Mouse (Mus musculus) midbrain, embryonic 15.5 days (tissue): ENCODE measurements at regions not wholly inside any gene's neighbourhood (a gene's known extent, or its start where the extent isn't known, plus 50 kb on each side); places are given as distances from the start of the nearest gene placed in this dataset.

ENCODE experiments used
- ATAC-seq: fragments of 200-750 bp; cut with Nextera tagmentation; replicated peaks from 2 replicates; pipeline ENCODE4 v1.8.0; 2017; ENCODE audit warnings: moderate TSS enrichment
- H3K27ac ChIP-seq: fragments of 300-500 bp; sonication (generic); 2 replicates; pipeline ENCODE4 v1.5.1; 2015; ENCODE audit warnings: mild to moderate bottlenecking, inconsistent platforms
- H3K27me3 ChIP-seq: fragments of 300-500 bp; sonication (generic); replicated peaks from 2 replicates; pipeline ENCODE4 v1.6.1; 2015; ENCODE audit warnings: inconsistent platforms
- H3K36me3 ChIP-seq: fragments of 300-500 bp; sonication (generic); replicated peaks from 2 replicates; pipeline ENCODE4 v1.6.1; 2015; ENCODE audit warnings: inconsistent platforms
- H3K4me1 ChIP-seq: fragments of 300-500 bp; sonication (generic); 2 replicates; pipeline ENCODE4 v1.6.1; 2015; ENCODE audit warnings: inconsistent platforms
- H3K4me2 ChIP-seq: fragments of 300-500 bp; sonication (generic); 2 replicates; pipeline ENCODE4 v1.6.1; 2015; ENCODE audit warnings: inconsistent platforms, mild to moderate bottlenecking, moderate library complexity
- H3K4me3 ChIP-seq: fragments of 300-500 bp; sonication (generic); 2 replicates; pipeline ENCODE4 v1.5.1; 2015; ENCODE audit warnings: mild to moderate bottlenecking, inconsistent platforms
- H3K9ac ChIP-seq: fragments of 300-500 bp; sonication (generic); 2 replicates; pipeline ENCODE4 v1.6.1; 2015; ENCODE audit warnings: mild to moderate bottlenecking, inconsistent platforms
- H3K9me3 ChIP-seq: fragments of 300-500 bp; sonication (generic); 2 replicates; pipeline ENCODE4 v1.6.1; 2016; ENCODE audit warnings: inconsistent platforms
- WGBS: fragments of 180-500 bp; shearing (Covaris S2); methylation state at CpG from one replicate; pipeline ENCODE4 v1.1.7; 2015; ENCODE audit warnings: mixed read lengths; 5-methylcytosine and 5-hydroxymethylcytosine counted together

DNA sequence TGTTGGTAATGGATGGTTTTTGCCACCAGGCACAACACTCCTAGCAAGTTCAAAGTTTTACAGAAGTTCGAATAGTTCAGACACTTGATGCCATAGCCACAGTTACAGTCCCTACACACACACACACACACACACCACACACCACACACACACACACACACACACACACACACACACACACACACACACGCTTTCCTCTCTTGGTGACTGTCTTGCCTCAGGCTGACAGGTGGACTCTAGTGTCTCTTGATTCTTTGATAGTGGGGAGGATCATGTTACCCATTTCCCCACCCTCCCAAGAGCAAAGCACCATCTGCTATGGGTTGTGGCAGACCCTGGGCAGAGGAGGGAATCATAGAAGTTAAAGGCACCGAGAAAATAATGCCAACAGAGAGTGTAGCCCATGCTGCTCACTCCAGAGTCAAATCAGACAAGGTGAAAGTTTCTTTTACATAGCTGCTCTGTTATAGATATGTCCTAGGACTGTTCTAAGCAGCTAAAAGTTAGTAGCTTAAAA lies 75.9 kb downstream of the Klhl25 start:
- Histone ChIP-seq H3K27ac (no peak overlapping the region), H3K36me3 (no peaks in the 10 kb centered on the region), H3K4me2 (no peak overlapping the region), H3K4me1 (no peaks in the 10 kb centered on the region), H3K27me3 (no peaks in the 10 kb centered on the region), H3K9ac (no peak overlapping the region), H3K4me3 (no peak overlapping the region), H3K9me3 (no peaks in the 10 kb centered on the region)
- WGBS: 75% methylated on average over 3 of the region's 3 CpGs
- no peak for ATAC-seq

DNA sequence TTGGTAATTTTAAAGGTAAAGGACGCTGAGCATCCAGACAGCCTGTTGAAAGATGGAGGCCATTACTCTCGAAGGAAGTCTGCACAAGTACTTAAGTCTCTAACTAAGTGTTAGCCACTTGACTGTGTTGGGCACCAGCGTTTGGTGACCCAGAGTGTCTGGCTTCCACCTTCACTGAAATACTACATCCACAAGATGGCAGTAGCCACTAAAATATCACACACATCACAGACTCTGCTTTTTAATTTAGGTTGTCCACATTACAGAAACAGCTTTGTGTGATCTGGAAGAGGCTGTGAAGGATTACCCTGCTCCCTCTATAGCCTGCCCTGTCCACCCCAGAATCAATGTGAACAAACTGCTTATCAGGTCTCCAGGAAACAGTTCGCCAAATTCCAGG lies 79.4 kb downstream of the Klhl25 start:
- Histone ChIP-seq H3K4me3 (no peak overlapping the region), H3K9ac (no peak overlapping the region), H3K9me3 (0 out of 2 replicates have a peak, but pooled peaks cover 7% of the 10 kb centered on the region), H3K4me1 (no peaks in the 10 kb centered on the region), H3K27me3 (no peaks in the 10 kb centered on the region), H3K36me3 (no peaks in the 10 kb centered on the region), H3K27ac (no peak overlapping the region), H3K4me2 (no peak overlapping the region)
- peak; percentile 87 for ATAC-seq
- 32% methylated on average over 4 of the region's 4 CpGs for WGBS

DNA sequence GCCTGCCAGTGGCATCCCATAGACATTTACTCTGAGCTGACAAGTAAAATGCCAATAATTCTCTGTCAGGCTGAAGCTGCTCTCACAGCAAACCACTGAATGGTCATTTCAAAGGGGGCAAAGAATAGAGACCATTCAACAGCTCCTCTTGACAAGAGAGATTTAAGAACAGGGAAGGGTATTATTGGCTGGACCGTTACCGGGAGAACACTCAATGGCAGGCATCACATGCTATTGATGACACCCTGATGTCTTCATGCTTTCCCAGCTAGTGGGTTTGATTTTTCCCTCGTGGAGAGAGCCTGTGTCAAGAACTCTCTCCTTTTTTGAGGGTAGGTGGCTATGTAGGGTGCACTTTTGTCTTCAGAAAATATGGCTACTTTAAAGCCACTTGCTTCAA lies 95.7 kb downstream of the Klhl25 start:
- H3K27ac ChIP-seq: no peak overlapping the region
- no peak overlapping the region for H3K4me2 ChIP-seq
- WGBS: 14% methylated on average over 3 of the region's 3 CpGs
- H3K4me3 ChIP-seq: no peak overlapping the region
- no peak for ATAC-seq
- no peak overlapping the region for H3K9ac ChIP-seq
- H3K9me3 ChIP-seq: no peaks in the 10 kb centered on the region
- H3K27me3 ChIP-seq: no peaks in the 10 kb centered on the region
- H3K4me1 ChIP-seq: no peaks in the 10 kb centered on the region
- no peaks in the 10 kb centered on the region for H3K36me3 ChIP-seq

DNA sequence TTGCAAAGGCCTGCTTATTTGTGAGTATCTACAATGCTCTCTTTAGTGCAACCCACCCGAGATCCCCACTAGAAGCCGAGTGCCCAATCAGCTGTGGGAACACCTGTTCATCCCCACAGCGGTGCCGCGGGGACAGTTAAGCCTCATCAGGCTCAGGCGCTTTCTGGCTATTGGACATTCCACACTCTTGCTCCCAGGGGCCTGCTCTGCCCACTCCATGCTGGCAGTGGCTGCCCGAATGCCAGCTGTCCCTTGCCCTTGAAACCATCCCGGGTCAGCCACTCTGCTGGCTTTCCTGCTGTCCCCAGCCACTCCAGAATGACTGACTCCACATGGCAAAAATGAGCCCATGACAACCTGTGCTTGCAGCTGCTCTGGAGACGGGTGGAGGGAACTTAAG lies 107.6 kb downstream of the Klhl25 start:
- Histone ChIP-seq H3K36me3 (no peaks in the 10 kb centered on the region), H3K27me3 (no peaks in the 10 kb centered on the region), H3K9ac (no peak overlapping the region), H3K4me1 (no peaks in the 10 kb centered on the region), H3K27ac (no peak overlapping the region), H3K9me3 (no peaks in the 10 kb centered on the region), H3K4me2 (no peak overlapping the region), H3K4me3 (no peak overlapping the region)
- WGBS: 60% methylated on average over 9 of the region's 9 CpGs
- ATAC-seq: no peak

DNA sequence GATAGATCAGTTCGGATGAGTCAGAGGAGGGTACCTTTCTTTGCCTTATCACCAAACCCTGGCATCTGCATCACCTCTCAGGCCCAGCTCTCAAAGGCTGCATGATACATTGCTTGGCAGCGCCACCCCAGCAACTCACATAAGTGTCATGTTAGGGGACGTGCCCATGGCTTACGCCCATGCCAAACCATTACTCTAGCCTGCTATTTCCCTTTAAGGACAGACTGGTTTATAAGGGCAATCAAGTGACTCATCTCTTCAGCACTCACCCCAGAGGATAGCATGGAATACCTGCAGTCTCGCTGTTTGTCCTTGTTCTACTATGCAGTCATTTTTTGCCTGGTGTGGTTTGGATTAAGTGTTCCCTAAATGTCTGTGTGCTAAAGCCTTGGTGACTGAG lies 109.3 kb downstream of the Klhl25 start:
- no peaks in the 10 kb centered on the region for H3K36me3 ChIP-seq
- H3K9ac ChIP-seq: no peak overlapping the region
- H3K27ac ChIP-seq: no peak overlapping the region
- H3K4me1 ChIP-seq: no peaks in the 10 kb centered on the region
- H3K27me3 ChIP-seq: no peaks in the 10 kb centered on the region
- ATAC-seq: no peak
- H3K9me3 ChIP-seq: no peaks in the 10 kb centered on the region
- H3K4me2 ChIP-seq: no peak overlapping the region
- H3K4me3 ChIP-seq: no peak overlapping the region
- WGBS: 93% methylated on average over 5 of the region's 5 CpGs

DNA sequence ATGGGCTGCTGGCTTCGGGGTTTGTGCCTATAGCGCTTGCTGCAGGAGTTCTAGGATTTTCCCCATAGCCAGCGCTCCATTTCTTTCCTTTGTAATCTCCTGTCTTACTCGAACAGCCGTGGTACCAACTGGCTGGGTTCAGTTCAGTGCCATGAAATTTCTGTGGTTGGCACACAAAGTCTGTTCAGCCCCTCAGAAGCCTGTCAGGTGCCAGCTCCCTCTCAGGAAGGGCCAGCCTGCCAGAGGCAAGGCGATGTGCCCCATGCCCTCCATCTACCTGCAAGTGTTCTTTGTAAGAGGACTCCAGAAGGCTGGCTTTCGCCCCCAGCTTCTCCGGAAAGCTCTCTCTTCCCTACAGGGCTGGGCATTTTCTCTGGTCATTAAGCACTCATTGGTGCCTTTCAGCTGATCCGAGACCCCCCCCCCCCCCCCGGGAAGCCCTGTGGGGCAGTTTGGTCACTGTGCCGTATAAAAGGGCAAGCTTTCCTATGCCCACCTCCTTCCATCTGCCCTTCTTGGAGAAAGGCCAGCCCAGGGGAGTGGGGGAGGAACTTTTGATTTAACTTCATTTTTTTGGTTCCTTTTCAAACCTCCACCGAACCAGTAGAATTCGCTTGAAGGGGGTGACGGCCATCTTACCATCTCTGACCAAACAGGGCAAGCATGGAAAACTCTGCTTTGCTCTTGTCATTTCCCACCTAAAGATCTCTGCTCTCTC lies 112.0 kb downstream of the Klhl25 start:
- Histone ChIP-seq H3K27ac (no peak overlapping the region), H3K4me2 (no peak overlapping the region), H3K4me1 (no peaks in the 10 kb centered on the region), H3K36me3 (no peaks in the 10 kb centered on the region), H3K27me3 (no peaks in the 10 kb centered on the region), H3K4me3 (no peak overlapping the region), H3K9ac (no peak overlapping the region), H3K9me3 (no peaks in the 10 kb centered on the region)
- WGBS: 87% methylated on average over 14 of the region's 14 CpGs
- ATAC-seq: no peak

DNA sequence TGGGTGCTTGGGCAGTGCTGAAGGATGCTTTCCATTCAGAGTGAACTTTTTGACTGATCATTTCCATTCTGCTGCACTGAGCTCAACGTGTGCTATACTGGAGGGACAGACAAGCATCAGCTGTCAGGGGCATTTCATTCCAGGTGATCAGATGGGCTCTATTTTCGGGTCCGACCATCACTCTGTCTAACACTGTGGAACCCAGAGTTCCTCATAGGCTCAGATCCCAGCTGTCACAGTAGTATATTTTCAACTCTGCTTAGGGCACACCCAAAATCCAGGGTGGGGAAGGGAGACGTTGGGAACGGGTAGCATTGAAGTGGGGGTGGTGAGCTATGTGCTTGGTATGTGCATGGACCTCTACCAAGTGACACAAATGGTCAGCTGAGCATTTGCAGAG lies 120.1 kb downstream of the Klhl25 start:
- Histone ChIP-seq H3K27me3 (no peaks in the 10 kb centered on the region), H3K36me3 (no peaks in the 10 kb centered on the region), H3K4me2 (no peak overlapping the region), H3K4me1 (no peaks in the 10 kb centered on the region), H3K9ac (no peak overlapping the region), H3K4me3 (no peak overlapping the region), H3K27ac (no peak overlapping the region), H3K9me3 (no peaks in the 10 kb centered on the region)
- 92% methylated on average over 5 of the region's 5 CpGs for WGBS
- no peak for ATAC-seq

DNA sequence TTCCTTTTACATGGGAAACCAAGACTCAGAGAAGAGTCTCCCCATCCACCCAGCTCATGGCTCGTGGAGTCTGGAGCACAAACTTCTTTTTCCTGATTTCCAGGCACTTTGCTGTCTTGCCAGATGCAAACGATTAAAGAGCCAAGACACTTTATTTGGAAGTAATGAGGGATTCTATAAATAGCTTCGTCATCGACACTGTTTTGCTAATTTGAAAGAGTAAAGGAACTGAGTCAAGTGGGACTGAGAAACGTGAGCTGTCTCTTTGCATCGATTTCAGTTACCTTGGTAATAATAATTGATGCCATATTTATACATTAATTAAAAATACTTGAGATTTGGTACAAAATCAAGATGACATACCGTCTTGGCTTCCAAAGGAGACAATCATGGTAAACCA lies 122.8 kb downstream of the Klhl25 start:
- no peak for ATAC-seq
- H3K4me1 ChIP-seq: no peaks in the 10 kb centered on the region
- WGBS: 78% methylated on average over 7 of the region's 7 CpGs

DNA sequence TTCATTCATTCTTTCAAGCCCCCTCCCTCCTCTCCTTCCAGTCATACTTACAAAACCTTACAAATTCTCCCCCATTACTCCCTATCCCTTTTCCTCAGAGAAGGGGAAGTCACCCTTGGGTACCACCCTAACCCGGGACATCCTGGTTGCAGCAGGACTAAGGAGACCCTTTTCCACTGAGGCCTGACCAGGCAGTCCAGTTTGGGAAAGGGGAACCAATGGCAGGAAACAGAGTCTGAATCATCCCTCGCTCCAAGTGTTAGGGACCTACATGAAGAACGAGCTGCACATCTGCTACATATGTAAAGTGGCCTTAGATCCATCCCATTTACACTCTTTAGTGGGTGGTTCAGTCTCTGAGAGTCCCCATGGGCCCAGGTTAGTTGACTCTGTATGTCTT lies 123.6 kb downstream of the Klhl25 start:
- H3K9me3 ChIP-seq: no peaks in the 10 kb centered on the region
- H3K4me1 ChIP-seq: no peaks in the 10 kb centered on the region
- WGBS: 90% methylated on average over 3 of the region's 3 CpGs
- H3K27ac ChIP-seq: no peak overlapping the region
- H3K4me2 ChIP-seq: no peak overlapping the region
- no peak for ATAC-seq
- H3K36me3 ChIP-seq: no peaks in the 10 kb centered on the region
- no peak overlapping the region for H3K4me3 ChIP-seq
- no peaks in the 10 kb centered on the region for H3K27me3 ChIP-seq
- H3K9ac ChIP-seq: no peak overlapping the region

More for the DNA sequence above, 122.8 kb downstream of the Klhl25 start:
- H3K9me3 ChIP-seq: no peaks in the 10 kb centered on the region
- no peak overlapping the region for H3K4me2 ChIP-seq
- H3K9ac ChIP-seq: no peak overlapping the region
- no peaks in the 10 kb centered on the region for H3K27me3 ChIP-seq
- no peak overlapping the region for H3K4me3 ChIP-seq
- H3K36me3 ChIP-seq: no peaks in the 10 kb centered on the region
- H3K27ac ChIP-seq: no peak overlapping the region

DNA sequence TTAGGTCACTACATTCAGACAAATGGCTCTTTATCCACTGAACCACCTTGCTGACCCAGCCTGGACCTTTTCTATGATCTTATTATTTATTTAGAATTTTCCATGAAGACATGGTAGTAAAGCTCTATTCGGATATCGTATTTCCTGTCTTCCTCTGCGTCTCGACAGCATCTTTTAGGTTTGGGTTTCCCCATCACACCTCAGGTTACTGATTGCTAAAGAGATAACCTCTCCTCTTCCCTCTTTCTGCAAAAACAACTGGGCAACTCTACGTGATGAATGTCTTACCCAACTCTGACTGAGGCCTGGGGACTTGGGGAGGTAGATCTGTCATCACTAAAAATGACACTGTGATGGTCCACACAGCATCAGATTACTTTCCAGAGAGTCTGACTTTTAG lies 133.4 kb downstream of the Klhl25 start:
- H3K4me3 ChIP-seq: no peak overlapping the region
- no peaks in the 10 kb centered on the region for H3K36me3 ChIP-seq
- no peak for ATAC-seq
- H3K4me2 ChIP-seq: no peak overlapping the region
- H3K9me3 ChIP-seq: no peaks in the 10 kb centered on the region
- no peak overlapping the region for H3K9ac ChIP-seq
- 86% methylated on average over 5 of the region's 5 CpGs for WGBS
- H3K4me1 ChIP-seq: peaks cover 10% of the 10 kb centered on the region
- H3K27ac ChIP-seq: no peak overlapping the region
- H3K27me3 ChIP-seq: no peaks in the 10 kb centered on the region; the same call in 1 of the 2 replicates

DNA sequence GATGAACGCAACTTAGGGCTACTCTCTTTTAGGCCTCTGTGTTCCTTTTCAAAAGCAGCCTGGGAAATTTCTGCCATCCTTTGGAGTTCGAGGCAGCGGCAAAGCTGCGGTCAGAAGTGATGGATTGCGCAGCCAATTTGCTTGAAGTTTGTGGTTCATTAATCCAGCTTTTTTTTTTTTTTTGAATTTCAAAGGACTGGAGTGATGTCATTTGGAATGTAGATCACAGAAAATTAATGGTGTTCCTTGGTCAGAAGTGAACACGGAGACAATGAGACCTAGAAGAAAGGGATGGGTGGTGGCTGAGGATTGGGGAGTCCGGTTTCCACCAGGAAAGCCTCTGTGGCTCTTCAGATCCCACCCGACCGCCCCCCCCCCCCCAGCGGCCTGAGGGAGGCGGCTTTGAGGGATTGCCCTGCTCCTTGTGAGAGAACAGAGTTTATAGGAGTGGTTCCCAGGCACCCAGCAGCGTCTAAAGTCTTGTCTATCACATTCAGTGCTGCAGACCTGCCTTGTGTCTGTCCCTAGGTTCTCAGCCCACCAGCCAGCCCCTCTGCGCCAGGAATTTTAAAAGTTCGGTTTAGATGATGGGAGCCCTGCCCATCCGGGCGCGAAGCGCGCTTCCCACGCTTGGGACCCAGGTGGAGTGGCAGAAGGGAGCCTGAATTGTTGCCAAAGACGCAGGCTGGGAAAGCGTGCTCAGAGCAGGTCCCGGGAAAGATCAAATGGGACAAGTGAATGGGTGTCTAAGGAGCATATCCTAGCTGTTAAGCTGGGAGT lies 135.1 kb downstream of the Klhl25 start:
- peaks cover 10% of the 10 kb centered on the region for H3K4me1 ChIP-seq
- H3K27me3 ChIP-seq: no peaks in the 10 kb centered on the region; the same call in 1 of the 2 replicates
- H3K36me3 ChIP-seq: no peaks in the 10 kb centered on the region
- H3K4me2 ChIP-seq: peak overlapping the region; percentile 44
- H3K9ac ChIP-seq: no peak overlapping the region
- WGBS: 6% methylated on average over 23 of the region's 23 CpGs
- H3K4me3 ChIP-seq: peak overlapping the region; percentile 17; the same call in 1 of the 2 replicates
- peak overlapping the region; percentile 21; the same call in 1 of the 2 replicates for H3K27ac ChIP-seq
- ATAC-seq: peak; percentile 91
- no peaks in the 10 kb centered on the region for H3K9me3 ChIP-seq

DNA sequence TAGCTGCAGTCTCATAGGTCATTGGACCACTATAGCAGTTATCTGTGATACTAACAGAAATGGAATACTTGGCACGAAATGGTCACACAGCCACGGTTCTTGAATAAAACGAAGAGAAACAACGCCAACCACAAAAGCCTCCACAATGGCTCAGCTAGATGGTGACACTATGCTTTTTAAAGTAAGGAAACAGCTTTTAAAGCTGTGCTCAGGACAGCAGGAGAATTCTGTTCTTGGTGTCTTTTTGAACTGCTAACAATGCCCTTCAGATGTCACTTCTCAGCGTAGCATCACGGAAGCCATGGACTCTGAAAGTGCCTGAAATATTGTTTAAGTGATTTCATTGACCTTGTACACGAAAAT lies 135.7 kb downstream of the Klhl25 start:
- Histone ChIP-seq H3K9me3 (no peaks in the 10 kb centered on the region), H3K27me3 (no peaks in the 10 kb centered on the region; the same call in 1 of the 2 replicates), H3K27ac (no peak overlapping the region), H3K4me1 (peaks cover 10% of the 10 kb centered on the region), H3K9ac (no peak overlapping the region), H3K4me3 (0 out of 2 replicates have a peak overlapping the region, but pooled peaks have one; percentile 17), H3K36me3 (no peaks in the 10 kb centered on the region), H3K4me2 (peak overlapping the region; percentile 44)
- 25% methylated on average over 7 of the region's 7 CpGs for WGBS
- peak; percentile 78 for ATAC-seq
